In the genomic region with DNA sequence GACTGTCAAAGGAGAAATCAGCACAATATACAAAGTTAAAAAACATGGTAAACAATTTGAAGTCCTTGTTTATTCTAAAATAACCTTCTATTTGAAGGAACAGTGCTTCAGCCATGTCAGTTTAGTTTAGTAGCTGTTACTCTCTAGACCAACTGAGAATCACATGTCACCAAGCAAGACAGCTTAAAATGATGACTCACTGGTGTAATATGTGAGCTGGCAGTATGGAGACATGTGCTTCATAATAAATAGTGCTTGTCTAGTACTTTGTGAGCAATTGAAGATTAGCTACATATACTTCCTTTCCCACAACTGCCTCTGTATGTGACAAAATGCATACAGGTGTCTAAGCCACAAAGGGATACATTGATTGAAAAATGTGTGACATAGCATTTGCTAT, we compare ENCODE assay signal across 27 mouse cellular contexts.
DNase-seq lines count a peak whose midpoint lies in the region; ATAC-seq and TF ChIP-seq lines count a peak whose summit lies in the region.
"Had no signal": no experiment of that assay in that cellular context is flagged by ENCODE, and none has a peak within 500 bp of the region (broad histone marks: within the 10 kb centered on the region; RNA-seq: fewer than 3 reads in every experiment).

No protein-coding gene starts in this region.

- H3K4me1 ChIP-seq in lung, postnatal 0 days (ENCODE audit: insufficient read depth, low read depth, low read length) = no peaks in the 10 kb centered on the region
- H3K4me1 ChIP-seq in midbrain, embryonic 13.5 days (replicated peaks) = no peaks in the 10 kb centered on the region
- H3K4me1 ChIP-seq: embryonic facial prominence, embryonic 12.5 days; embryonic facial prominence, embryonic 15.5 days; forebrain, embryonic 15.5 days; heart, embryonic 12.5 days; heart, embryonic 15.5 days; hindbrain, embryonic 10.5 days; hindbrain, embryonic 13.5 days; intestine, embryonic 15.5 days had no signal

- no peak for TF ChIP-seq CTCF in lung, postnatal 0 days (IDR thresholded peaks at IDR 0.05)
- no peak for TF ChIP-seq CTCF in C2C12 (IDR thresholded peaks at IDR 0.05; ENCODE audit: control insufficient read depth, insufficient read depth, insufficient read length)

- H3K9me3 ChIP-seq in lung, postnatal 0 days (ENCODE audit: low read length) = no peaks in the 10 kb centered on the region
- H3K9me3 ChIP-seq in midbrain, embryonic 13.5 days = no peaks in the 10 kb centered on the region
- H3K9me3 ChIP-seq: embryonic facial prominence, embryonic 12.5 days; embryonic facial prominence, embryonic 15.5 days; forebrain, embryonic 15.5 days; G1E; heart, embryonic 12.5 days; heart, embryonic 15.5 days; hindbrain, embryonic 10.5 days; hindbrain, embryonic 13.5 days; intestine, embryonic 15.5 days had no signal

- H3K4me2 ChIP-seq in lung, postnatal 0 days (replicated peaks; ENCODE audit: low read depth, low read length) = no peak overlapping the region
- H3K4me2 ChIP-seq in midbrain, embryonic 13.5 days (replicated peaks) = no peak overlapping the region
- H3K4me2 ChIP-seq: embryonic facial prominence, embryonic 12.5 days; embryonic facial prominence, embryonic 15.5 days; forebrain, embryonic 15.5 days; heart, embryonic 12.5 days; heart, embryonic 15.5 days; hindbrain, embryonic 13.5 days; intestine, embryonic 15.5 days had no signal

- H3K79me2 ChIP-seq in C2C12 (ENCODE audit: control insufficient read depth, insufficient read depth) = no peaks in the 10 kb centered on the region

- no peak overlapping the region for H3K4me3 ChIP-seq in lung, postnatal 0 days (ENCODE audit: low read depth, low read length)
- H3K4me3 ChIP-seq in C2C12 (ENCODE audit: insufficient read depth, poor library complexity, severe bottlenecking) = no peak overlapping the region
- no peak overlapping the region for H3K4me3 ChIP-seq in midbrain, embryonic 13.5 days (replicated peaks)
- H3K4me3 ChIP-seq: embryonic facial prominence, embryonic 12.5 days; embryonic facial prominence, embryonic 15.5 days; forebrain, embryonic 15.5 days; heart, embryonic 12.5 days; heart, embryonic 15.5 days; hindbrain, embryonic 10.5 days; hindbrain, embryonic 13.5 days; intestine, embryonic 15.5 days had no signal

- H3K27ac ChIP-seq in lung, postnatal 0 days (ENCODE audit: low read length) = no peak overlapping the region
- no peak overlapping the region for H3K27ac ChIP-seq in midbrain, embryonic 13.5 days
- H3K27ac ChIP-seq: embryonic facial prominence, embryonic 12.5 days; embryonic facial prominence, embryonic 15.5 days; forebrain, embryonic 15.5 days; heart, embryonic 15.5 days; hindbrain, embryonic 10.5 days; hindbrain, embryonic 13.5 days; intestine, embryonic 15.5 days had no signal

- H3K36me3 ChIP-seq in lung, postnatal 0 days (ENCODE audit: insufficient read depth, low read length) = no peaks in the 10 kb centered on the region
- H3K36me3 ChIP-seq in C2C12 (ENCODE audit: control insufficient read depth, insufficient read depth) = no peaks in the 10 kb centered on the region
- no peaks in the 10 kb centered on the region for H3K36me3 ChIP-seq in midbrain, embryonic 13.5 days
- H3K36me3 ChIP-seq: embryonic facial prominence, embryonic 12.5 days; embryonic facial prominence, embryonic 15.5 days; forebrain, embryonic 15.5 days; G1E; heart, embryonic 12.5 days; heart, embryonic 15.5 days; hindbrain, embryonic 10.5 days; hindbrain, embryonic 13.5 days; intestine, embryonic 15.5 days had no signal

- H3K27me3 ChIP-seq in lung, postnatal 0 days (replicated peaks; ENCODE audit: insufficient read depth, low read length) = no peaks in the 10 kb centered on the region
- H3K27me3 ChIP-seq in C2C12 (ENCODE audit: control insufficient read depth, insufficient read depth, insufficient read length) = no peaks in the 10 kb centered on the region
- no peaks in the 10 kb centered on the region for H3K27me3 ChIP-seq in midbrain, embryonic 13.5 days
- H3K27me3 ChIP-seq: embryonic facial prominence, embryonic 12.5 days; embryonic facial prominence, embryonic 15.5 days; forebrain, embryonic 15.5 days; heart, embryonic 12.5 days; heart, embryonic 15.5 days; hindbrain, embryonic 13.5 days; intestine, embryonic 15.5 days had no signal

- ATAC-seq in lung, postnatal 0 days = peak; percentile 35; the same call in 1 of the 2 replicates
- ATAC-seq in midbrain, embryonic 13.5 days = no peak
- ATAC-seq: activated CD4-positive, CD25-positive, alpha-beta regulatory T cell, adult 4 months; forebrain, embryonic 15.5 days; hindbrain, embryonic 16.5 days; intestine, embryonic 15.5 days had no signal

- TF ChIP-seq EP300 in lung, postnatal 0 days (IDR thresholded peaks at IDR 0.05) = no peak

- DNase-seq in lung, postnatal 0 days (ENCODE audit: low spot score) = peak; percentile 45
- DNase-seq in lung, postnatal 36 days = no peak
- DNase-seq in 3T3-L1 (ENCODE audit: low read depth, low spot score) (peak; percentile 89), NIH3T3 (ENCODE audit: low read depth) (peak; percentile 36)
- no peak for DNase-seq in cerebellum, postnatal 36 days
- no peak for DNase-seq in embryo, embryonic 11 days
- DNase-seq: adrenal gland, adult 8-10 months; adrenal gland, postnatal 25 days; cerebellum, adult 11-12 months; cerebellum, adult 8-10 months; cerebellum, postnatal 10 days; gastrocnemius, postnatal 14 days; heart, postnatal 10 days; heart, postnatal 36 days had no signal

- H3K9ac ChIP-seq in lung, postnatal 0 days (replicated peaks; ENCODE audit: low read depth) = no peak overlapping the region
- H3K9ac ChIP-seq in midbrain, embryonic 13.5 days (replicated peaks) = no peak overlapping the region
- H3K9ac ChIP-seq: embryonic facial prominence, embryonic 12.5 days; embryonic facial prominence, embryonic 15.5 days; forebrain, embryonic 15.5 days; heart, embryonic 12.5 days; heart, embryonic 15.5 days; hindbrain, embryonic 13.5 days; intestine, embryonic 15.5 days had no signal

- no peaks in the 10 kb centered on the region for H3K79me3 ChIP-seq in C2C12 (ENCODE audit: low read depth)

- no peak overlapping the region for H3ac ChIP-seq in C2C12 (ENCODE audit: control insufficient read depth, insufficient read length, low read depth)

TF ChIP-seq in C2C12, 6 proteins besides CTCF, POLR2A, EP300 and RAD21:
- TF ChIP-seq USF1 (IDR thresholded peaks at IDR 0.05; ENCODE audit: low read depth) = peak; percentile 64
- no peak for TF ChIP-seq MYOG (IDR thresholded peaks at IDR 0.05; ENCODE audit: control insufficient read depth, extremely low read depth, insufficient read length)
- TF ChIP-seq MYOD1 (IDR thresholded peaks at IDR 0.05; ENCODE audit: control insufficient read depth, insufficient read length, low read depth) = peak; percentile 29
- no peak for TF ChIP-seq FOSL1 (IDR thresholded peaks at IDR 0.05; ENCODE audit: insufficient read depth, low read length, poor library complexity, severe bottlenecking)
- TF ChIP-seq CEBPB (IDR thresholded peaks at IDR 0.05; ENCODE audit: low read depth) = no peak
- peak; percentile 89 for TF ChIP-seq MAX (IDR thresholded peaks at IDR 0.05)

Comparison
In these comparisons a context has a peak if more than half of its experiments do, and no peak if none do; other contexts are left out.
1. DNase-seq: peak in lung, postnatal 0 days (single experiment), 3T3-L1 (single experiment) and NIH3T3 (single experiment); none in lung, postnatal 36 days (single experiment), cerebellum, postnatal 36 days (0 of 2) and embryo, embryonic 11 days (single experiment).